Mouse (Mus musculus): ENCODE results near the gene Itgal.

- TF ChIP-seq CTCF (IDR thresholded peaks at IDR 0.05; ENCODE audit: low read depth) (no peak), EP300 (IDR thresholded peaks at IDR 0.05; ENCODE audit: low read depth) (no peak)
Measured at GRCm38 (mm10) chr7:127255965-127256364, 40.1 kb upstream of the Itgal start.
